Mouse (Mus musculus) frontal cortex, postnatal 36 days (tissue): Measurements from ENCODE around the gene Sdhaf2.

ENCODE experiments used
- DNase-seq, 2 experiments: peaks; one replicate each; pipeline ENCODE4 v3.0.0; 2022; ENCODE audit warnings: low spot score in 2 of 2

Gene Sdhaf2

DNA sequence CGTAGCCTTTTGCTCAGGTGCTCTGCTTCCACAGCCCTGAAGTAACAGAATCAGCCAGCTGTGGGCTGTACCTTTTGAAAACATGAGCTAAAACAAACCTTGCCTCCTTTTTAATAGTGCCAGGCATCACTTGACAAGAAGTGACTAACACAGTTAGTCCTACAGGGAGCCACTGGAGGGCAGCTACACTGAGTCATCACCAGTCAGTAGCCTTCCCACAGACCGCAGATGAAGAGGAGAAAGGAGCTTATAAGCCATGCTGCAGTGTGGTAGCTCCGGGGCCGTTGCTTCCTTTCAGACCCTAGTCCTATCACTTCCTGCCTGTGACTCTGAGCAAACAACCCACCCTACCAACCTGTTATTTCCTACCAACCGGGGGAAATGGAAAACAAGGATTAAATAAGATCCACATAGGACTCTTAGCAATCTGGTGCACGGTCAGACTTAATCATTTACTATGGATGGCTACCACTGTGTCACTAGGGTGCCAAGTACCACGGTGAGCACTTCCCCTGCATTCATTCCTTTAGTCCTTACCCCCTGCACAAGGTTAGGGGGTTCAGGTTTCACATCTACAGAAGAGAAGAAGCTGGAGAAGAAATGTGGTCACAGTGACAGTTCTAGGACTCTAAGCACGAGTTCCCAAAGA lies 28.3 kb downstream of the Sdhaf2 start:
- DNase-seq = no peak

DNA sequence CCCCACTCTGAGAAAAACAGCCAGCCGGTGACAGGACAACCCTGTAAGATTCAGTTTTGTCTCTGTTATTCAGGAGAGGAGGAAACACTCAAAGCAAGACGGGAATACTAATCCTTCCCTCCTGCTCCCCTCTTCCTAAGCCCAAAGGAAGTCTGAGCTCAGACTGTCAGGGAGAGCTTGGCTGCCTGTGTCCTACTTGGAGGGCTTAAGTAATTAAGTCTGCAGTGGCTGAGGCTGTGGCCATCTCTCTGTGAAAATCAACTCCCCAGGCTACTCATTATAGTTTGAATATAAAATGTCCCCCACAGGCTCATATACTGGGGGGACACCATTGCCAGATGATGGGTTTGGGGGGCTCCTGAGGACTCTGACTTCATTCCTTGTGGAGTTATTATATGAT lies 29.0 kb downstream of the Sdhaf2 start:
- no peak for DNase-seq

DNA sequence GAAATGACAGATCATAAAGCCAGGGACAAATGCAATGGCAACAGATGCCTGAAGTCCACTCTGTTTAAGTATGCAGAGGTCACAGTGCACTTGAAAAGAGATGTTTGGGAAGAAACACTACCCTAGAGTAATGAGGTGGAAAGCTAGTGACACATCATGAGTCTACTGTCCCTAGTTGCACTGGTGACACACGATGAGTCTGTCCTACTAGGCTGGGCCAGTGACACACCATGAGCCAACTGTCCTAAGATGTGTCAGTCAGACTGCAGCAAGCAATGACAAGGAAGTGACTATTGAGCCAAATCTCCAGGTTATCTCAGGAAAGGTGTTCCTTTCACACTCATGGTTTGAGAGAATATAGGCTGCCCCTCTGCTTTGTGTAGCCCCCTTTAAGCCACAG lies 30.3 kb downstream of the Sdhaf2 start:
- DNase-seq = no peak

DNA sequence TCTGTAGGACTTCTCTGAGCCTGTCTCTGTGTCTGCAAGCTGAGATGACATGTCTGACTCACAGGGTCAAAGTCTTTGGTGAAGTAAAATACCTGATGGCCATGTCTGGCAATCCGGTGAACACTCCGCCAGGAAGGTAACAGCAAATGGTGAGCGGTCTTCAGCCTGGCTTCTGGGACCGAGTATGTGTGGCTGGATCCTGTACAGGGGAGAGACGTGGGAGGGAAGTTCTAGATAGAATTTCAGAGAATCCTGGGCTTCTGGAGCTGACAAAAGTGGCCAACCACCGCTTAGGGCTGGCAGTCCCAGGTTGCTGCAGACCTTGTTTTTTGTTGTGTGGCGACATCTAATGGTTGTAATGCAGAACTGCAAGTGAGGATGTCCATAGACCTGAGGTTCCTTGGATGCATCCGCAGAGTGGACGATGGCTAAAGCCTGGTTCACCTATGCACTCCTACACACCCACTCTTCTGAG lies 39.6 kb downstream of the Sdhaf2 start:
- peak in 1 of 2 experiments; percentile 75 for DNase-seq

DNA sequence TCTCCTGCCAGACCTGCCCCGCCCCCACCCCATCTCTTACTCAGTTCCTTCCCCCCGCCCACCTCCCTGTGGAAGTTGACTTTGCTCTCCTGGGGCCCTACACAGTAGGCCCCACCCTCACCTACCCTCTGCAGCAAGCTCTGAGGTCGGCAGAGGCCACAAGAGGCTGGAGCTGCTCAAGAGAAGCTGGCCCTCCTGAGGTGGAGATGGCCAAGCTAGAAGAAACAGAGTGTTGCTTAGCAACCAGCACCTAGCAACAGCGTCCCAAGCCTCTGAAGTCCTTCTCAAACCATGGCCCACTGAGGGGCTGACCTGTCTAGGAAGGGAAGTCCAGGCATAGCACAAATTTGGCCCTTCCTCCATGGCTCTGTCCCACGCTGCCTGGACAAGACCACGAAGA lies 43.2 kb downstream of the Sdhaf2 start, which contains the start of gene Ppp1r32:
Ppp1r32 (minus strand) TSS at position 226 of the 400 bp plus-strand sequence.
- DNase-seq = no peak

DNA sequence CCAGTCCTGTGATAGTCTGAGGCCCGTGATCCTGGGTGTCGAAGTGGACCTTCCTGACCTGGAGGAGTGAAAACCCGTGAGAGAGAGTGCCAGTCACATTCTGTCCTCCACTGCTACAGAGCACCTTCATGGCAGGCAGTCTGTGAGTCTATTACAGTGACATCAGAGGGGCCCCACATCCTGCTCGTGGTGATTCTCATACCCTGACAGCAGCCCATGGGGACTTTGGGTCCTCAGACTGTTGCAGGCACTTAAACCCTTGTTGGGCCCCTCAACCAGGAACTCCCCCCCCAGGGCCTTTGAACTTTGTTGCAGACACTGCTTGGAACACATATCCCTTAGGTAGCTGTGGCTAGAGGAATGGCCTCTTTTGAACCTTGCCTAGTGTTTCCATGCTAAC lies 46.4 kb downstream of the Sdhaf2 start:
- no peak for DNase-seq

DNA sequence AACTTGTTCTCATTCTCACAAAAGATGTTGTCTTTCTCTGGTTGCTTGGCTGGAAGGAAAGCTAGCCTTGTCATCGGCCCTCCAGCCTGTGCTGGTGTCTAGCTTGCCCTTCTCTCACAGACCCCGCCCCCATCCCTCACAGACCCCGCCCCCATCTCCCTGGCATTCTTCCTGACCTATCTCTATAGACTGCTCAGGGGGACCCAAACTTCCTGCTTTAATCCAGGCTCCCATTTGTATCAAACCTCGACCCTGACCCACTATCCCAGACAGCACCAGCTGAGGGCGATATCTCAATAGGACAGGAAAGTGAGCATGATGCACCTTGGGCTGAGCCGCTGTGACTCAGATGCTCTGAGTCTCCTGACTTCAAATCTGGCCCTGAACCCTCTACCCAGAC lies 52.2 kb downstream of the Sdhaf2 start:
- no peak for DNase-seq

DNA sequence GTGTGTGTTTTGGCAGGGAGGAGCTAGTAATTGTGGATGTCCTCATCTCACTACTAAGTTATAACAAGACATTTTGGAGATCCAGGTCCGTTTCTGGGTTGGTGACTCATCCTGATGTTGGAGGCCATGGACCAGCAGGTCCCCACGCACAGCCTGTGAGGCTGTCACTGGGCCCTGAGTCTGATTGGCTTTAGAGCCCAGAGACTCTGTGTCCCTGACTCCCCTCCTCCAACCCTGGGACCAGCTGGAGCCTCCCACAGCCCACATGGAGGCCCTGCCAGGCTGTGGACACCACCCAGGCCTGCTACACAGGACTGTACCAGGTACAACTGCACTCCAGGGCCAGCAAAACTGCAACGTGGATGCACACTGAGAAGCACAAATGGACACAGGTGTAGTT lies 53.0 kb downstream of the Sdhaf2 start:
- peak; percentile 30 to 49 for DNase-seq

DNA sequence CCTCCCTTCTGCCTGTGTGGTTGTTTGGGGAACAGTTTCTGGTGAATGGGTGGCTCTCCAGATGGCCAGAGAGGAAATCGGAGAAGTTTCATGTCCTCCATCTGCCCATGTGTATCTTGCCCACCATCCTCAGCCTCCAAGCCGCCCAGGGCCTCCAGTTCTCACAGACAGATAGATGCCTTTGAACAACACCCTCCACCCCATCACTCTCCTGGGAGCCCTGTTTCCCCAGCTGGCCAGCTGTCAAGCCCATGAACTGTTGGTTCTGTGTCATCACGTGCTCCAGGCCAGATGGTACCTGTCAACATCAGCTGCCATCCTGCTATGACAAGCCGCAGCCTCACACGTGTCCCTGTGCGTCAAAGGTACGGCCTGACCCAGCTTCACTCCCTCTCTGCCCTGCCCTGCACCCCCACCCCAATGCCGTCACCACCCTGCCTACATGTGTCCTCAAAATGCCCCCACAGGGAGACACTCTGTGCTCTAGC lies 56.7 kb downstream of the Sdhaf2 start:
- DNase-seq = peak; percentile 28 to 48

DNA sequence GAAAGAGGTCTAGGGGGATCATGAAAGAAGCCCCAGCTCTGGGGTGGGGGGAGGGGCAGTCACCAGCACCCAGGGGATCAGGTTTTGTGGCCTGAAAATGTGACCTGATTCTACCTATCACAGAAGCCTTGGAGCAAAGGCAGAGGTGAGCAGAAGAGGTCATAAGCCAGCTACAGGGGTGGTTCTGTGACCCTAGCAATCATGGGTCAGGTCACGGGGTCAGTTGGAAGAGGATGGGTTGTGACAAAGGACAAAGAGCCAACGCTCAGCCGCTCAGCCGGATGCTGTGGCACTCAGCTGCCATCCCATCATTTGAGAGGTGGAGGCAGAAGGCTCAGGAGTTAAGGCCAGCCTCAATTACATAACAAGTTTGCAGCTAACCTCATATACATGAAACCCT lies 61.5 kb downstream of the Sdhaf2 start:
- no peak for DNase-seq

DNA sequence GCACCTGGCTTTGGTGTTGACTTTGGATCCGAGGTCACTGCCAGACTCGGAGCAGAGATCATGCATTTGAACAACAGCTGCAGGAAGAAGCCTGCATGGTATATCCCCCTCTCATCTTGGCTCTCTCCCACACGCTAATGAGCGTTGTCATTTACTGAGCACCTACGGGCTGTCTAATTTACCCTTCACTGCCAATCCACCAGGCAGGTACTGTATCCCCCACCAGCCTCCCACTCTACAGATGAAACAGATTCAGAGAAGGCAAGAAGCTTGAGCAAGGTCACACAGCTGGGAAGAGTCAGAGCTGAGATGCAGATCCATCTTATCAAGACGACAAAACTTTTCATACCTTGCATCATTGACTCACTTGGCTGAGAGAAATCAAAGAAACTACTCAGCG lies 64.4 kb downstream of the Sdhaf2 start:
- no peak for DNase-seq

DNA sequence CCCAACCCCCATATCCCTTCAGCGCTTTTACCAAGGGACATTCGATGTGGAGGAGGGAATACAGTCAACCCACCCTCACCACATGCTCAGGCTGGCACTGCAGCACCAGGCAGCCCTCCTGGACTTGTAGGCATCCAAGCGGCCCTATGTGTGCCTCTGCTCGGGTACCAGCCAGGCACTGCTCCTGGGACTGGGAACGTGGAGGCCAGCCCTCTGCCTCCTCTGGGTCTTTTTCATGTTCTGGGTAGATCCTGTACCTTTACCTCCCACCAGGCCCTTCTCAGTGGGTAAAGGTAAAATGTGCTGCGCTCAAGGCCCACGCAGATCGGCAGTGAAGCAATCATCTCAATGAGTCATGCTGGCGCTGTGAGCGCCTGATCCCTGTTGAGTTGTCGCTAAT lies 66.0 kb downstream of the Sdhaf2 start:
- DNase-seq = no peak

DNA sequence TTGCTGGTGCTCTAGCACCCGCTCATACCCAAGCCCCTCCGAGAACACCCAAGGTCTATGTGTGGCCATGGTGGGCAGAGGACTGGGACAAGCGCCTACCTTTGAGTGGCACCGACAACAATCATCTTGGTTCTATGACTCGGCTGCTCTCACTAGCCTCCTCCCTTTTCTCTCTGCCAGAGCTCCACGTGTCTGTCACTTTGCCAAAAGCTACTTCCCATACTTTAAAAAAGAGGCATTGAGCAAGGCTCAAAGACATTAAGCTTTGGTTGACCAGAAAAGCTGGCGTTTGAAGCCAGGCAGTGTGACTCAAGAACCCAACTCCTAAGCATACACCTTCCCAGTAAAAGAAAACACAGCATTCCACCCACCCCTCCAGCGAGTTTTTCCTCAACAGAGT lies 67.8 kb downstream of the Sdhaf2 start:
- peak; percentile 39 to 56 for DNase-seq

DNA sequence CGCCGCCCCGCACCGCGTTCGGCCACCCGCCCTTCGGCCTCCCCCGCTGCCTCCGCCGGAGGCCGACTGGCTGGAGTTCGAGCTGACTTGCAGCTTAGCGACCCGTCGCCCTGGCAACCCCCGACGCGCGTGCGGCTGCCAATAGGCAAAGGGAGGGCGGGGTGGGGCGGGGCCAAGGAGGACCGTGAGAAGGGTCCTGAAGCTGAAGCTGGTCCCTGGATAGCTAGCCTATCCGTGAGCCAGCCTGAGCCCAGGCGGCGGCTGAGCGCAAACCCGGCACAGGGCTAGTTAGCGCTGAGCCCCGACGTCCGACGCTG lies 68.5 kb downstream of the Sdhaf2 start:
- DNase-seq = no peak

DNA sequence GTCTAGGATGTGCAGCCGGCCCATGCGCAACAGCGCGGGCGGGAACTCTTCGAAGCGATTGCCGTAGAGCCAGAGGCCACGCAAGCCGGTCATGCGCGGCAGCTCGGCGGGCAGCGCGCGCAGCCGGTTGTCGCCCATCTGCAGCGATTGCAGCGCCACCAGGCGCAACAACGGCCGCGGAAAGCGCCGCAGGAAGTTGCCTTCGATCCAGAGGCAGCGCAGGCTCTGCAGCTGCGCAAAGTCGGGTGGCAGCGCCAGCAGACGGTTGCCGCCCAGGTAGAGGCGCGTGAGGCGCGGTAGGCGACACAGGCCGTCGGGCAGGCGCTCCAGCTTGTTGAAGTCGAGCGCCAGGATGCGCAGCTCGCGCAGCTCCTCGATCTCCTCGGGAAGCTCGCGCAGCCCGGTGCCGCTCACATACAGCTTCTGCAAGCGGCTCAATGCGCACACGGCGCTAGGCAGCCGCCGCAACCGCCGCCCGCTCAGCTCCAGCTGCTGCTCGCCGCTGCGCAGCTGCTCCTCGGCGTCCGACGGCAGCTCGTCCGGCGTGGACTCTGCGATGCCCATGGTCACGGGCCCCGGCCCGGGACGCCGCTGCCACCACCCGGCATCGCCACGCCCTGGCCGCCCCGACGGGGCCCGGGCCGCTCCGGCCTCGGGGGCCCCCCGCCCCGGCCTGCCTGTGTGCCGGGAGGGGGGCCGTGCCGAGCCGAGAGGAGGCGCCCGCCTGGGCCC lies 69.0 kb downstream of the Sdhaf2 start, which contains the start of gene Lrrc10b:
Lrrc10b (minus strand) TSS at position 722 of the 732 bp plus-strand sequence.
- DNase-seq = peak; percentile 71 to 78

DNA sequence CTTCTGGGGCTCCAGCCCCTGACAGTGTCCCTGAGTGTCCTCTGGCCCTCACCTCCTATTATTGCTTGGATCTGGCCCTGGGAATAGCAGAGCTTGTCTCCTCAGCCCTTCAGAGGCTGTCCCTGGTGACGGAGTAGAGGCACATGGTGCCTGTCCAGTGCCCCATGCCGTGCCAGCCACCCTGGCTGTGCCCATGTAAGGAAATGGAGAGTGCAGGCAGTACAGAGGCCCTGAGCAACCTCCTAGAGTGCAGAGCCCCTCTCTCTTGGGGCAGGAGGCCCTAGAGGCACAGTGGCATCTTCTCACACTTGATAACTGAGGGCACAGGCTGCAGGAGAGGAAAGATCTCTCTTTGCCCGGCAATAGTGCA lies 70.5 kb downstream of the Sdhaf2 start:
- DNase-seq = no peak

DNA sequence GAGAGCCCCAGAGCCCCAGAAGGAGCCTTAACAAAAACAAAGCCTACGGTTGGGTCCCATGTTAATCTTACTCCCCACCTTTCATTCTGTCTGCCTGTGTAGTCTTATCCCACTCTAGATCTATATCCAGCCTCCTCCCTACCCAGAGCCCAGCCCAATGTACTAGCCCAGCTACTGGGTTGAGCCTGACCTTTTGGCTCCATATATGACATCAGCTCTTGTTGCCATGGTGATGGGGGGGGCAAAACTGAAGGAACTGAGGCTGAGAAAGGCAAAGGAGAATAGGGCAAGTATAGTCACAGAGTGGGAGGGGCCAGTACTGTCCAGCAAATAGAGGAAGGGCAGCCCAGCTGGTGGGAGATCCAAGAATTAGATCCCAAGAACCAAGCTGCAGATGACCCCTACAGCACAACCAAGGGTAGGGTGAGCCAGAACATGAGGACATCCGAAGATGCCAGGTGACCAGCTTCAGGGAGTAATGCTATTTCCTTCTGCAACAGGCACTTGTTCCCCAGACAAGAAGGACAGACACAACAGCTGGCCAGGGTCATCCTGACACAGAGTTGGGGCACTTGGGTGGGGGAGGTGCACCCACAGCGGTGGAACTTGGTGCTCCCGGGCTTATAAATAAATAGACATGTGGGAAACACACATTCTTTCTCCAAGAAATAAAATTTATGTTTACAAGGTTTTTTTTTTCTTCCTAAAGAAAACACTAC lies 71.1 kb downstream of the Sdhaf2 start:
- DNase-seq = no peak
